Mouse (Mus musculus) left cerebral cortex, postnatal 10 days (tissue): ENCODE results near the gene Rabggta. TPM values are rescaled to one million over a fixed set of nuclear protein-coding genes. Genes with fewer than 3 reads are reported as not detected.

Experiments
- DNase-seq, 2 experiments: peaks; one replicate each; pipeline ENCODE4 v3.0.0; 2021 to 2022; ENCODE audit warnings: low spot score in 2 of 2, mixed read lengths in 1 of 2; ENCODE audit errors: extremely low spot score in 1 of 2
- intact Hi-C: fragments of 180-260 bp; cut with DNase I; formaldehyde crosslinking; loops from one replicate; pipeline ENCODE4 v1.15.1; 2025
- total RNA-seq, 2 experiments: library from RNA; stranded (reverse); gene quantifications; 2 replicates each; pipeline ENCODE4 v1.2.3; 2021

Gene Rabggta
- total RNA-seq, 2 experiments from 2014 or later = 46.6 to 48.2 TPM

DNA sequence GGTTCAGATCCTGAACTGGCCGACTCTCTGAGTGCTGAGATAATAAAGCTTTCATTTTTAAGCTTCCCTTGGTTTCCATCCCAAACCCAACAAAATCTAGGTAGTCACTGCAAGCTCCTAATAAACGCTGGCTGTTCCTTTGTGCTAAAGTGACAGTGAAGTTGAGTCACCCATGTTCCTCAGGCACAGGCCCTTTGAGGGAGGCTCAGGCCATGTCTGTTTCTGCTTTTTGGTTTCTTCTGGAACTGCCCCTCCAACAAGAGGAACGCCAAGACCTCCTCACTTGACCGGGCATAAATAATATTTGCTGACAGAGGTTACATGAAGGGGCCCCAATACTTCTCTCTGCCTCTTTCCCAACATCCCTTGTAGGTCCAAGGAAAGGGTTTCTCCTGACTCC is 13.7 kb upstream of the Rabggta start:
- intact Hi-C loops = no loop called here
- DNase-seq = no peak

DNA sequence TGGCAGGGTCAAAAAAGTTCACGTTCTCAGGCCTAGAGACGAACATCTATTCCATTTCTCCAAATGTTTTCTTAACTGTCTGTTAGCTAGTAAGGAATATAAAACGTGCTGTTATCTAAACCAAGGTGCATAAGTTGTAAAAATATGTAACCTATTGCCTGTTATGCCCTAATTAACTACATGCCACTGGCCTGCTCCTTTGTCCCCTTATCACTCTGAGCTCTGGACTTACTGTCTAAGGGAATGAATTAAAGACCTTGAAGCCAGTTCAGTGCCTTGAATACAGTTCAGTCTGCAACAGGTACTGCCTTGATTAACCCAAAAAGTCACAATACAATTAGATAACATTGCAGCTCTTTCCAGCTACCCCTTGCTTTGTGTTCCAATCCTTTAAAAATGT is 13.3 kb upstream of the Rabggta start:
- intact Hi-C loops = no loop called here
- no peak for DNase-seq

DNA sequence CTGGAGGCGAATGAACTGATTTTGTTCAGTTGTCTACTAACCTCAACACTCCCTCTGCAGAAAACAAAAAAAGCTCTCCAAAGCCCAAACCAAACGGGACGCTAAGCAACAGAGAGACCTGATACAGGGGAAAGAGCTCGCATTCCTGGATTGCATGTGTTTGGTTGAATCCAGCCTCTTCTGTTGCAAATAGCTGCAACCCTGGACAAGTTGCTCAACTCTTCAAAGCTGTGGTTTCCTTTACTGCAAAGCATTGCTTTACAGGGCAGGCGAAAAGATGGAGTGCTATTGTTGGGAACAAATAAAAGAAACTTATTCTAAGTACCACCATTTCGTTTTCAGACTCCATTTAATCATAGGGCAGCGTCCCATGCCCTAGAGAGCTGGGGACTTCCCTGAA is 12.8 kb upstream of the Rabggta start:
- no peak for DNase-seq
- intact Hi-C loops = no loop called here

DNA sequence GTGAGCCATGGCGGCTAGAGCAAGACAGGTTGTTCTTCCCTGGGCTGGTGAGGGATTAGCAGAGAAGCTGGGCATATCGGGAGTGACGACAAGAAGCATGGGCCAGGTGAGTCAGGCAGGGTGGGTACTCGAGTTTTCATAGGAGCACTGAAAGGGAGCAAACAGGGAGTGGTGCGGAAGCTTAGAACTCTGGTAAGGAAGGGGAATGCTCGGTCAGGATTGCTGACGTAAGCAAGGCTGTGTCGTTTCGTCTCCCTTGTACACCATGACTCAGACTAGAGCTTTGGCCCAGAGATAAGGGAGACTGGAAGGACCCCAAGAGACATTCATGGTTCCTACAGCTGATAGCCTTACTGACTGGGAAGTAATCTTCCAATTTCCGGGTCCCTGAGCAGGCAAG is 11.8 kb upstream of the Rabggta start:
- no peak for DNase-seq
- intact Hi-C loops = no loop called here

DNA sequence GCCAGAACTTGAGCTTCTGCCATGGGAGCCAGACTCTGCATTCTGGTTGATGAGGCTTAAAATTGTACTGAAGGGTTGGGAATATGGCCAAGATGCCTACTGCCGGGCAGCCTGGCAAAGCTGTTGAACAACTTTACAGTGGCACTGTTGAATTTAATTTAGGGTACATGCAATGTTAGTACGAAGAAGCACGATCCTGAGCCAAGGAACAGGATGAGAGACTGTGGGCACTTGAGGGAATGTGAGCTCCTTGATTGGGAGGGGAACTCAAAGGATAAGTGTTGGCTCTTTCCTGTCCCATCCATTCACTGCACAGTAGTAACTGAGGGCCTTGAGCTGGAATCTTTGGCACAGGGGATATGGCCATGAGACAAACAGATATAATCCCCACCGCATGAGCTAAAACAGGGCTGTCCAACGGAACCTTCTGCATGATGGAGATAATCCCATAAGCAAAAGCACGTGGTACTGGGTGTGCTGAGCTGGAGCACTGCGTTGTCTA is 8.5 kb upstream of the Rabggta start:
- intact Hi-C loops = no loop called here
- DNase-seq = peak in 1 of 2 experiments; percentile 76

DNA sequence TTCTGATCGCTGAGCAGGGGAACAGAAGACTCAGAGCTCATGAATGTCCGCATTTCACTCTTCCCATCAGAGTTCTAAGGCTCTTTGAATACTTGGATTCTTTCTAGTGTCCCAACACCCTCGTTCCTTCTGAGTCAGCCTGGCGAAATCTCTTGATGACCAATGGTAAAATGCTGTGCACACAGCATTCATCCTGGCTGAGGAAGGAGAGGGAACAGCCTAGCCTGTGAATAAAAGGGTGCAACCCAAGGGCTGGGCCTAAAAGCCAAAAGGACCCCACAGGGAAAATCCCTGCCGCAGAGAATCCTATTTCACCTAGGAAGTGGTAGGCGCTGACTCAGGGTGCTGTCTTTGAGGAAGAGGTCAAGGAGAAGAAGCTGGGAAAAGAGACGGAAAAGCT is 8.1 kb upstream of the Rabggta start:
- intact Hi-C loops = no loop called here
- DNase-seq = no peak

DNA sequence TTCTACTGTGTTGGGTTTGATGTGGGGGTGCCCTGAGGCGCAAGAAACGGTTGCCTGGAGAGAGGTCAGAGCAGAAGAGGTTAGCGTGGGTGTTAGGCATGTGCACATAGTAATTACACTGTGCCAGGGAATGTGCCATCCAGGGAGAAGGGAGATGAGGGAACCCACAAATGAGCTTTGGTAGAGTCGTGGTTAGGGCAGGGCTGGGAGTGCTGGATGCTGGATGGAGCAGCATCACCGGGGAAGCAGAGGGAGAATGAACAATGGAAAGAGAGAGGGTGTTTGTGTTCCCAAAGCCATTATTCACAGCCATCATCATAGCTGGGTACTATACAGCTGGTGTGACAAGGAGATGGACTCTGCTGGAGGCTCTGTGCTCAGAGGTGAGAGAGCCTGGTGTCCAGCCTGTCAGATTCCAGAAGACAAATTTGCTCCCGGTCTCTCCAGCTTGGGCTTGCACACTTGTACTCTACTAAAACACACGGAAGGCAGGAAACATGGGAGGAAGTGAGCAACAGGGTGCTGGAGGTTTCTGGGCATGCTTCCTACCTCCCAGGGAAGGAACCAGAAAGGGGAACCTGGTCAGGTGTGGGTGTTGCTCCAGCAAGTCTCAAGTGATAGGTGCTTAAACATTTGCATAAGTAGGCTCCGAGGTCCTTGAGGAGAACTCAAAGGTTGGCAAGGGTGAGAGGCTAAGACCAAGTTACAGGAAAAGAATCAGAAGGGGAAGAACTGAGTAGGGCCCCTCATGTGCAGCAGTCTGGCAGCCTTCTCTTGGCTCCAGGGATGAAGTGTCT is 6.0 kb upstream of the Rabggta start:
- intact Hi-C loops = no loop called here

DNA sequence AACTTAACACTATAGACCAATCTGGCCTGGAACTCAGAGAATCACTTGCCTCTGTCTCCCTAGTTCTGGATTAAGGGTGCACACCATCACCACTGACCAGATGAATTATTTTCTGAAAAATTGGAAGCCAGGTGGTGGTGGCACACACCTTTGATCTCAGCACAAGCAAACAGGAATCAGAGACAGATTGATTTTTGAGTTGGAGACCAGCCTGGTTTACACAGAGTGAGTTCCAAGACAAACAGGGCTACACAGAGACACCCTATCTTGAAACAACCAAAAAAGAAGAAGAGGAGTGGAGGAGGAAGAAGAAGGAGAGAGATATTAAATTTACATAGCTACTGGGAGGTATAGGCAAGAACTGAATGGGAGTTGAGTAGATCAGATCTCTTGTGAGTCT is 4.2 kb upstream of the Rabggta start:
- no peak for DNase-seq
- intact Hi-C loops = no loop called here

More for the DNA sequence above, 6.0 kb upstream of the Rabggta start:
- no peak for DNase-seq

DNA sequence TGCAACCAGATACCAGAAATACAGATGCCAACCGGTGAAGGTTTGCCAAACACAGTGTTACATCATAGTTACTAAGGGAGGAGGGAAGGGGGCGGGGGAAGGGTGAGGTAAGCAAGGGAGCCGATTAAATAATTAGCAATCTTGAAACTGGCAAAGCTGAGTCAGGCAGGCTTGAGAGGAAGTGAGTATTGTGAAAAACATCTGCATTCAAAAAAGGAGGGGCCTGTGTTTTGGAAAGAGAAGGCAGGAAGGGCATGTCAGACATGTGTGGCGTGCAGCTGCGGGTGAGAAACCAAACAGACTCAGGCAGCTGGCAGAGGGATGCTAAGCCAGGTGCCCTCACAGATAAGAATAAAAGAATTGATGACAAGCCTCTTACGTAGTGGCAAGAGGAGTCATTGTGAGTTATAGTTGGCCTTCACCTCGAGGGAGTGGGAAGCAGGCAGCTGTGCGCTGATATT is 2.4 kb upstream of the Rabggta start:
- intact Hi-C loops = no loop called here
- DNase-seq = no peak

DNA sequence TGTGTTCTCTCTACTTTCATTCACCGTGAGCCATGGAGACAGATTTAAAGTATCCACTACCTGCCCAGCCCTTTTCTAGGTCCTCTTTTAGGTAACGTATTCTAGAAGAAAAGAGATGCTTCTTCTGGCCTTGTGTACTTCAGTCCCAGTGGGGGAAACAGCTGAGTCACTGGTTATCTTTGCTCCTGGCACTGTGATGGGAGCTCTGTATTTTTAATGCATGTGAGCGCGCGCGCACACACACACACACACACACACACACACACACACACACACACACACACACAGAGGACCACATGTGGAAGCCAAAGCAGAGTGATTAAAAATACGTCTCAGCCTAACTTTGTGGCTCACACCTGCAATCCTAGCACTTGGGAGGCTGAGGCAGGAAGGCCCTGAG is 1.4 kb upstream of the Rabggta start:
- no peak for DNase-seq
- intact Hi-C loops = no loop called here

DNA sequence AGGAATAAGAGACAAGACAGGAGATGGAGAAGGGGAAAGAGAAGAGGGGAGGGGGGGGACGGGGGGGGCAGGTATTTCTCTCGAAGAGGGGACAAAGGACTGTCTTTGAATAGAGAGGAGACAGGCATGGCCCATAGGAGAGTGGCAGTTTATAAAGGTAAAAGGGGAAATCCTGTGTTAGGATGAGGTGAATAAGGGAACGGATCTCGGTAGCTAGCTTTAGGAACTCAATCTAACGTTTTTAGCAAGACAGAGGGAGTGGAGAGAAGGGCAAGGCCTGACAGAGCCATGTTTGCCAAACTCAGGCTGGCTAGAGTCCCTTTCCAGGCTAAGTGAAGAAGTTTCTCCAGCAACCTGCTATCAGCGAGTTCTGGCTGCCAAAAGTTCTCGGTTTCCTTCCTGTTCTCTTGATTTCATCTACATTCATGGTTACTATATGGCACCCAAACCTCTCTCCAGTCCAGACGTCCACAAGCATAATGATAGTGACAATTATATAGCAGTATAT is 429 bp upstream of the Rabggta start:
- intact Hi-C loops = no loop called here

DNA sequence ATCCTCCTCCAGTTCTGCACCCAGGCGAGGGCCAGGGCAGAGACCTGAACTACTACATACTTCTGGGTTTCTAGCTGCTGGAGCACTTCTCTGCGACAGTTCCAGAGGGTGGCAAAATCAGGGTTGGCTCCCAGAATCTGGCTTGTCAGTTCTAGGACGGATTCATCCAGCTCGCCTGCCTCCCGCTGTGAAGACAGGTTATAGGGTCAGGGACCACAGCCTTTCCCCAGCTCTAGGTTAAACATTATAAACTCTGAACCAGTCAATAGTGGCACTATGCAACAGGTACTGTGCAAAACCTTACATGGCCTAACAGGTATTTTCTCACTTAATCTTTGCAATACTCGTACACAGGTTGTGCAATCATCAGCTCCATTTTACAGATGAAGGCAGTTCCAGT is 987 bp downstream of the Rabggta start:
- intact Hi-C loops = no loop called here
- no peak for DNase-seq

More for the DNA sequence above, 429 bp upstream of the Rabggta start:
- no peak for DNase-seq

DNA sequence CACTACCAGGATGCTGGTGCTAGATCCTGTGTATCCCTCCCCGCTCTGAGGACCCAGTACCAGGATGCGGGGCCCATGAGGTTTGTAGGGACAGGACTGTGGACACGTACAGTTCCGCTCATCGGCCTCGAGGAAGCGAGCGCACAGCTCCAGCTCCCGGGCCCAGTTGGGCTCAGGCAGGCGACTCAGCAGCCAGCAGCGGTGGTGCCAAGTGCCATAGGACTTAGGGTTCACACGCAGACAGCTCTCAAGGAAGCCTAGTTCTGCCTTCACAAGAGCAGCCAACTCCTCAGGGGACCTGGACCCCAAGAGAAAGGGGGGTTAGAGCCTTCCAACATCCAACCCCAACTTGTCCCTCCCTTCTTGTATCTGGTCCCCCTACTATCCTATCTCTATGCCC is 1.4 kb downstream of the Rabggta start:
- DNase-seq = no peak
- intact Hi-C loops = no loop called here

DNA sequence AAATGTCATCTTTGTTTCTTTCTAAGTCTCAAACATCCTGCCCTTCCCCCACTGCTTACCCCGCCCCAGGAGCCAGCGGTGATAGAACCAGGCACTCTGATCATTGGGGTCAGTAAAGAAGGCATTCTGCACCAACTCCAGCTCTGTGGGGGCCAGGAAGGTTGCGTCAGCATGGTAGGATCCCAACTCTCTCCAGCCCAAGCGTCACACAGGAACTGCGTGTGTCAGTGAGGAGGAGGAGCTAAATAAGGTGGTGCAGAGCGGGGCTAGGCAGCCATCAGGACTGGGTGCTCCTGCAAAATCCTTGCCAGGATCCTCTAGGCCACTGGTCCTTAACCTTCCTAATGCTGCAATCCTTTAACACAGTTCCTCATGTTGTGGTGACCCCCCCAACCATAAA is 2.3 kb downstream of the Rabggta start:
- intact Hi-C loops = no loop called here
- no peak for DNase-seq

DNA sequence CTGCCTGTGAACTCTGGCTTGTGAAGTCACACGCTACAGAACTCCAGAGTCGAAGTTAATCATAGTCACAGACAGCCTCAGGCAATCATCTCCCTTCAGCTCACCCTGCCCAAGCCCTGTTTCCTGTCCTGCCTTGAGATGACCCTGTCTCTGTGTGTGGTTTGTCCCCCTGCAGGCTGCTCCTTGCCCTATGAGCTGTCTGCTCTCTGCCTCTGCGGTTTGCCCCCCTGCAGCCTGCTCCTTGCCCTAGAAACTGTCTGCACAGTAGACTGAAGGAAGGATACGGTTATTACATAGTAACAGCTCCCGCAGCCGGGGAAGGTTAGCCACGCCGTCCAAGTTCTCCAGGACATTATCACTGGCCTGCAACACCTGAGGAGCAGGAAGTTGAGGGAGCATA is 5.2 kb downstream of the Rabggta start:
- intact Hi-C loops = no loop called here
- no peak for DNase-seq

DNA sequence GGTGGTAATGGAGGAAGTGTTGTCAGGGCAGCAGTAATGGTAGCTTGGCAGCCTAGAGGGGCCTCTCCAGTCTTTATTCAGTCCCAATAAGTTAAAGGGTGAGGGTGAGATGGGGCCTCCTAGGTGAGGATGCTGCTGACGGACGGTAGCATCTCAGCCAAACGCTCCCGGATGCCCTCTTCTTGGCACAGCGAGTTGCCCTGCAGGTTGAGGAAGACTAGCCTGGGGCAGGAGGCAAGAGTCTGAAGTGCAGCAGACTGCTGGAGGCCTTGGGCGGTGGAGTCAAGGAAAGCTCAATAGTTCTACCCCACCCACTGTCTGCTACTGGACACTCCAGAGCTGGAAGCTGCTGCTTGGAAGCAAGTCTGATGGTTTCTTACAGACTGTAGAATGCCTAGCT is 5.8 kb downstream of the Rabggta start:
- intact Hi-C loops = no loop called here
- DNase-seq = no peak

DNA sequence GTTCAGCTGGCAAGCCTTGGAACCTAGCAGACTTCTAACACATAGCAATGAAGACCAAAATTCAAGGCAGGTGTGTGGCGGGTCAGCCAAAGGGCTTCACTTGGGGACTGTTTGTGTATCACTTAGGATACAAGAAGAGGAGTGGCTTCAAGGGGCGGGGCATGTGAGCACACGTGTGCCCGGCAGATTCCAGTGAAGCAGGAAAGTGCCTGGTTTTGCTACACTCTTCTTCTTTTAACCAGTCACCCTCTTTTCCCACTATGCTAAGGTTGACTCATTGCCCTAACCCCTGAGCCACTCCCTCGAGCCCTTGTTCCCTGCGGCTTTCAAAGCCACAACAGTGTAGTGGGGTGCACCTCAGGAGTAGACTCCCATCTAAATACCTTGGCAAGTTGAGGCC is 7.2 kb downstream of the Rabggta start:
- no peak for DNase-seq
- intact Hi-C loops = no loop called here

DNA sequence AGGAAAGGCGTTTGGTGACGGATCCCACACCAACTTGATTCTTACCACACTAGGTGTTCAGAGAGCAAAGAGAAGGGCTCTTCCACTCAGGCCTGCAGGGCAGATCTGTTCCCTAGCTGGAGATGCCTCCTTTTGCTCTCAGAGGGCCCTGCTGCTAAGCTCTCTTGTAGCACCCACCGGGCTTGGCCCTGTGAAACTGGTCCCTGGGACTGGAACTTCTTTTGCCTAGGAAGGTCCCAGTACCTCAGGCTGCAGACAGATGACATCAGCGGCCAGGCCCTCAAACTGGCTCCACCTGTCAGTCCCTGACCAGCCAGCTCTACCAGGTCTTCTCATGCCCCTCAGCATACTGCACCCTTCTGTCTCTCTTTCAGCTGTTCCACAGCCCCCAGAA is 8.3 kb downstream of the Rabggta start, which contains the start of gene Tgm1:
Tgm1 (minus strand) TSS at position 198 of the 394 bp plus-strand sequence.
- intact Hi-C loops = no loop called here
- DNase-seq = no peak

DNA sequence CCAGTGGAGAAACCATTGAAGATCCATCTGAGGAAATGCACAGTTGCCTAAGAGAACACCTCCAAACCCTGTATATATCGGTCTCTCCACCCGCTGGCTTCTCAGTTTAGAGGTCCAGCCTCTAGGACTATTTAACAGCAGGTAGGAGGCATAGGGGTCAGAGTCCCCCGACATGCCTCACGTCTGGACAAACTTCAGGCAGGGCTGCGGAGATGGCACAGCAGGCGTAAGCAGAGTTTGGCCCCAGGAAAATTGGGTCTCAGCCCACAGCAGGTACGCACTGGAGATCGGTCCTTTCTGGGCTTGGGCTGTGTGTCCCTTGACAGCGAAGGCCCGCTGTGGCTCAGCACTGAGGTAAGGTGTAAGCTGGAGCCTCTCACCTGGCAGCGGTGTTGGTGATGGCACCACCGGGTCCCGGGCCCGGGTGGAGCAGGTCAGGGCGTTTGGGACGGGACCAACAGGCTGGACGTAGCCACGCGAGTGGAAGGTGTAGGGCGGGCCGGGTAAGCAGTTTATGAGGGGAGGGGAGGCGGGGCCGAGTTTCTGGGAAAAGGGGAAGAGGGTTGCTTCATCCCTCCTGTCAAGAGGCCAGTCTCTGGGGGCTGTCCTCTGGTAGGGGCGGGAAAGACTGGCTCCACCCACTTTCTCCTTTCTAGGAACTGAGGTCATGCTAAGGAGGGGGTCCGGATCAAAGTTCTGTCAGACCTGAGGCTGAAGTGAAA is 8.9 kb downstream of the Rabggta start:
- intact Hi-C loops = no loop called here
- DNase-seq = no peak

DNA sequence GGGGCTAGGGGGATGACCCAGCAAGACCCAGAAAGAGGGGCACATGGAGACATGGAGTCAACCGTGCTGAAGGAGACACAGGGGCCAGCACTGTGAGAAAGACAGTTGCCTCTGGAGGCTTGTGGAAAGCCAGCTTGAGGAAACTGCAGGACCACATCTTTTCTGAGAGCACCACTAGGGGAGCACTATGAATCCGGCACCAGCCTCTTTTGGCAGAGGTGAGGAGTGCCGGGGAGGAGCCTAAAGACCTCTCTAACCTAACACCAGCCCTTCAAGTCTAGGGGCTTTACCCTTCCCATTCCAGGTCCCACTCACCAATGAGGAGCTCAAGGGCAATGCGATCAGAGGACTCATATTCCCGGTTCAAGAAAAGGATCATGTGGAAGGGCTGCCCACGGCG is 10.3 kb downstream of the Rabggta start:
- intact Hi-C loops = no loop called here
- no peak for DNase-seq
